Mouse (Mus musculus): ENCODE results near the gene Gpd2. TPM values are rescaled to one million over a fixed set of nuclear protein-coding genes. Genes with fewer than 3 reads are reported as not detected.

The Gpd2 gene
- polyA plus RNA-seq, 1 experiment = 10.0 TPM

DNA sequence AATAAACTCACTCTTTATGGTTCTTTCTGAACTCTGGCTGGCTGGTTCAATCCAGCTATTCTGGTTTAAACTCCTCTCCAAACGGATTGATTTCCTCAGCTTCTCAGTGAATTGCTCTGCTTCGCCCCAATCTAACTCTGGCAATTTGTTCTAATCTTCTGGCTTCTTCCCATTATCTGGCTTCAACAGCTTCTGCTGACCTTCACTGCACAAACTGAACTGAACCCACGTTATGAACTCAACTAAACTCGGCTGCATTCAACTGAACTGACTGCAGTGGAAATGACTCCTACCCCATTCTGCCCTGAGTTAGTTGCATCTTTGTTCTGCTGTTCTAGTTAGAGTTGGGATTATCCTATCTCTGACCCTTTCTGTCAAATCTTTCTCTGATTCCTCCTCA, 24.1 kb upstream of the Gpd2 start:
- H3K27me3 ChIP-seq (ENCODE audit: control insufficient read depth, insufficient read depth, low read length) = no peaks in the 10 kb centered on the region
- TF ChIP-seq POLR2A (IDR thresholded peaks at IDR 0.05; ENCODE audit: control insufficient read depth, extremely low read depth, insufficient read depth, low read length, poor library complexity) = no peak
- TF ChIP-seq CTCF (IDR thresholded peaks at IDR 0.05; ENCODE audit: borderline replicate concordance, control insufficient read depth, extremely low read depth, insufficient read depth, low read length, poor library complexity) = no peak
- 95% methylated on average over 4 of the region's 4 CpGs for WGBS
- H3K4me1 ChIP-seq (replicated peaks; ENCODE audit: control insufficient read depth, insufficient read depth, low read length) = no peaks in the 10 kb centered on the region
- no peaks in the 10 kb centered on the region for H3K36me3 ChIP-seq (ENCODE audit: control insufficient read depth, insufficient read depth, low read length)
- no peak overlapping the region for H3K4me3 ChIP-seq (ENCODE audit: control insufficient read depth, insufficient read depth, low read length)
- H3K27ac ChIP-seq (ENCODE audit: control insufficient read depth, insufficient read depth, low read length) = no peak overlapping the region
- no peak for DNase-seq

DNA sequence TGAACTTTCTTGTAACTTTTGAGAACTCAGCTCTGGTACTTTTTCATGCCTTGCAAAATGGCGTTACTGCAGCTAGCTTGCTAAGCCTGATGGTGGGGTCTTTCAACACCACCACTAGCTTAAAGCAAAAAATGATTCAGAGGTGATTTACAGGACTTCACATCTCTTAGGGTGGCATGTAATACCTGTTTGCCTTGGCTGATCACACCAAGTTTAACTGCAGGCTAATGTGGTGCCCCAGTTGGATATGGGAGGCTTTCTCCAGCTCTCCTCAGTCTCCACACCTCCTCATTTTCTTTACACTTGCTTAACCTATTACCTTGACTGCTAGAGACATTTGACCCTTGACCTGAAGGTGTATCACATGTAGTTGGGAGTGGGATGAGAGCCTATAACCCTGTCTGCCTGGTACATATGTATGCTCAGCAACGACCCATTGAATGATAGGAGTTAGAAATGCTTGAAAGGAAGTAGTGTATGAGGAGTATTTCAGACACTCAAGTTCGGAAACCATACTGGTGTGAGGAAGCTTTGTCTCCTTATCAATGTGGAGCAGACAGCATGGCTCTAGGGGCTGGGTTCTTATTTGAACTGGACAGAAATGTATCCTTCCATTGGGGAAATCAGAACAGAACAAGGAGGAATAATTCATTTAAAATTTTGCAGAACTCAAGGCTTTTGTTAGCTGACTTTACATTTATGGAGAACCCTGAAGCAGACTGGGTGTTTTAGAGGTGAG, 14.0 kb upstream of the Gpd2 start:
- WGBS = 63% methylated on average over 3 of the region's 3 CpGs
- H3K4me3 ChIP-seq (ENCODE audit: control insufficient read depth, insufficient read depth, low read length) = no peak overlapping the region
- TF ChIP-seq POLR2A (IDR thresholded peaks at IDR 0.05; ENCODE audit: control insufficient read depth, extremely low read depth, insufficient read depth, low read length, poor library complexity) = no peak
- TF ChIP-seq CTCF (IDR thresholded peaks at IDR 0.05; ENCODE audit: borderline replicate concordance, control insufficient read depth, extremely low read depth, insufficient read depth, low read length, poor library complexity) = no peak
- H3K27ac ChIP-seq (ENCODE audit: control insufficient read depth, insufficient read depth, low read length) = no peak overlapping the region
- no peaks in the 10 kb centered on the region for H3K27me3 ChIP-seq (ENCODE audit: control insufficient read depth, insufficient read depth, low read length)
- DNase-seq = no peak
- H3K4me1 ChIP-seq (replicated peaks; ENCODE audit: control insufficient read depth, insufficient read depth, low read length) = peaks cover 11% of the 10 kb centered on the region
- H3K36me3 ChIP-seq (ENCODE audit: control insufficient read depth, insufficient read depth, low read length) = no peaks in the 10 kb centered on the region

DNA sequence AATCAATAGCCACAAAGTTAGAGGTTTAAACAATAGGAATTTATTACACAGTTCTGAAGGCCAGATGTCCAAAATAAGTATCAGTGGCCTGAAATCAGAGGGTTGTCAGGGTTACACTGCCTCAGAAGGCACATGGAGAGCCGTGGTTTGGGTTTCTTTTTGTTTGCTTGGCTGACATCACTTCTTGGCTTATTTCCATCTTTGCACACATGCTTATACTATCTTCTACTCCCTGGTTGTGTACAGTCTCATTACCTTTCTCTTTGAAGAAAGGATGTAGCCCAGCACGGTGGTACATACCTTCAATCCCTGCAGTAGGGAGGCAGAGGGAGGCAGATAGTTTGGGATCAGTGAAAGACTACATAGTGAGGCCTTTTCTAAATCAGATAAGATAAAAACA, 12.2 kb upstream of the Gpd2 start:
- TF ChIP-seq POLR2A (IDR thresholded peaks at IDR 0.05; ENCODE audit: control insufficient read depth, extremely low read depth, insufficient read depth, low read length, poor library complexity) = no peak
- TF ChIP-seq CTCF (IDR thresholded peaks at IDR 0.05; ENCODE audit: borderline replicate concordance, control insufficient read depth, extremely low read depth, insufficient read depth, low read length, poor library complexity) = no peak
- no peaks in the 10 kb centered on the region for H3K27me3 ChIP-seq (ENCODE audit: control insufficient read depth, insufficient read depth, low read length)
- no peak overlapping the region for H3K27ac ChIP-seq (ENCODE audit: control insufficient read depth, insufficient read depth, low read length)
- no peak overlapping the region for H3K4me3 ChIP-seq (ENCODE audit: control insufficient read depth, insufficient read depth, low read length)
- DNase-seq = no peak
- H3K36me3 ChIP-seq (ENCODE audit: control insufficient read depth, insufficient read depth, low read length) = no peaks in the 10 kb centered on the region
- peaks cover 11% of the 10 kb centered on the region for H3K4me1 ChIP-seq (replicated peaks; ENCODE audit: control insufficient read depth, insufficient read depth, low read length)
- WGBS = 53% methylated on average over 2 of the region's 2 CpGs

DNA sequence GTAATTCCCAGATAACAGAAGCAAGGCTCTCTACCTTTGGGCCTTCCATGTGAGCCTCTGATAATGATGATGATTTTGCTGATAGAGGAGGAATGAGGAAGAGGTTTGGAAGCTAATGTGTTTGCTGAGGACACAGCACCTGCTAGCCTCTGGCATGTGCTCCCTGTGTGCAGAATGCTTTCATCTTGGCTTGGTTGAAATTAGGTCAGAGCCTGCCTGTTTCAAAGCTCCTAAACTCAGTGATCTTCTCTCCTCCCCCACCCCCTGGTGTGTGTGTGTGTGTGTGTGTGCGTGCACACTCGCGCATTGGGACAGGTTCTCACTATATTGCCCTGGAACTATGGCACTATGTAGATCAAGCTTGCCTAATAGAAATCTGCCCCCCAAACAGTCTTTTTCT, 10.0 kb upstream of the Gpd2 start:
- peaks cover 11% of the 10 kb centered on the region for H3K4me1 ChIP-seq (replicated peaks; ENCODE audit: control insufficient read depth, insufficient read depth, low read length)
- H3K27me3 ChIP-seq (ENCODE audit: control insufficient read depth, insufficient read depth, low read length) = no peaks in the 10 kb centered on the region
- H3K4me3 ChIP-seq (ENCODE audit: control insufficient read depth, insufficient read depth, low read length) = no peak overlapping the region
- DNase-seq = no peak
- no peak overlapping the region for H3K27ac ChIP-seq (ENCODE audit: control insufficient read depth, insufficient read depth, low read length)
- H3K36me3 ChIP-seq (ENCODE audit: control insufficient read depth, insufficient read depth, low read length) = no peaks in the 10 kb centered on the region
- no peak for TF ChIP-seq POLR2A (IDR thresholded peaks at IDR 0.05; ENCODE audit: control insufficient read depth, extremely low read depth, insufficient read depth, low read length, poor library complexity)
- TF ChIP-seq CTCF (IDR thresholded peaks at IDR 0.05; ENCODE audit: borderline replicate concordance, control insufficient read depth, extremely low read depth, insufficient read depth, low read length, poor library complexity) = no peak
- 40% methylated on average over 3 of the region's 3 CpGs for WGBS

DNA sequence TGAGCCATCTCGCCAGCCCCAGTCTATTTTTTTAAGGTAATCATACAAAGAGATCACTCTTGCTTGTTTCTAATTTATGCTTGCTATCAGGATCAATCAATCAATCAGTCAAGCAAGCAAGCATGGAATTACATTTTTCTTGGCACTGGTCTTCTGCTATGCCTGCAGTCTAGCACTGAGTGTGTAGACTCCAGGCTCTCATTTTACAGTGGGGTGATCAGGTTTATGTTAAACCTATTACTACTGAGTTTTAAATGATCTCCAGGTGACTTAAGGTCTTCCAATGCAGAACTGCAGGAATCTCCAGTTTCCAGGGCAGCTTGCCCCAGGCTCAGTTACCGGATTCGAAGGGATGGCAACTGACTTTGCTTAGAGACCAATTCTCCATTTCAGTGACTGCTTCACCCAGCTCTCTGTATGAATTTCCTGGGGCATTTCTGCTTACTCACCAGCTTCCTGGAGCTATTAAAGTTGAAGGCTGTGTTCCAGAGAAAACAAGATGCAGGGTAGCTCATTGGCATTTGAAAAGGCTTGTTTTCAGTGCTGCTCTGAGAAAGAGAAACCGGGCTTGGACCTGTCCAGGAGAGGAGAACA, 7.7 kb upstream of the Gpd2 start:
- Histone ChIP-seq H3K4me3 (ENCODE audit: control insufficient read depth, insufficient read depth, low read length) (no peak overlapping the region), H3K36me3 (ENCODE audit: control insufficient read depth, insufficient read depth, low read length) (no peaks in the 10 kb centered on the region), H3K27ac (ENCODE audit: control insufficient read depth, insufficient read depth, low read length) (no peak overlapping the region), H3K4me1 (replicated peaks; ENCODE audit: control insufficient read depth, insufficient read depth, low read length) (peaks cover 11% of the 10 kb centered on the region), H3K27me3 (ENCODE audit: control insufficient read depth, insufficient read depth, low read length) (no peaks in the 10 kb centered on the region)
- WGBS = 55% methylated on average over 4 of the region's 4 CpGs
- DNase-seq = no peak
- TF ChIP-seq CTCF (IDR thresholded peaks at IDR 0.05; ENCODE audit: borderline replicate concordance, control insufficient read depth, extremely low read depth, insufficient read depth, low read length, poor library complexity) = no peak
- TF ChIP-seq POLR2A (IDR thresholded peaks at IDR 0.05; ENCODE audit: control insufficient read depth, extremely low read depth, insufficient read depth, low read length, poor library complexity) = no peak

DNA sequence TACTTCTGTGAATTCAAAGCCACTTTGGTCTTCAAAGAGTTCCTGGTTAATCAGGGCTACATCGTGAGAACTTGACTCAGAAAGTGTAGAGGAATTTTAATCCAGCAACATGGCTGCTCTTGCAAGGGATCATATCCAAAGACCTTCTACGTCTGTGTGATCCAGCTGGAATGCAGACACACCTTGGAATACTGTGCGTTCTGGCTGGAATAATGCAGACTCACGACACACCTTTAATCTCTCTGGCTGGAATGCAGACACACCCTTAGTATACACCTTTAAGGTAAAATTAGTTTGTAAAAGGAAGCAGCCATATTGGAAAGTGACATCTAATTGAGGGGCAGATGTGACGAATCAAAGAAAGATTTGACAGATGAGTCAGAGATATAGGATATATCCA, 6.0 kb upstream of the Gpd2 start:
- Histone ChIP-seq H3K36me3 (ENCODE audit: control insufficient read depth, insufficient read depth, low read length) (no peaks in the 10 kb centered on the region), H3K4me1 (replicated peaks; ENCODE audit: control insufficient read depth, insufficient read depth, low read length) (peaks cover 11% of the 10 kb centered on the region), H3K27ac (ENCODE audit: control insufficient read depth, insufficient read depth, low read length) (no peak overlapping the region), H3K4me3 (ENCODE audit: control insufficient read depth, insufficient read depth, low read length) (no peak overlapping the region), H3K27me3 (ENCODE audit: control insufficient read depth, insufficient read depth, low read length) (no peaks in the 10 kb centered on the region)
- WGBS = 93% methylated on average over 5 of the region's 5 CpGs
- TF ChIP-seq CTCF (IDR thresholded peaks at IDR 0.05; ENCODE audit: borderline replicate concordance, control insufficient read depth, extremely low read depth, insufficient read depth, low read length, poor library complexity) = no peak
- TF ChIP-seq POLR2A (IDR thresholded peaks at IDR 0.05; ENCODE audit: control insufficient read depth, extremely low read depth, insufficient read depth, low read length, poor library complexity) = no peak
- no peak for DNase-seq
